Mouse (Mus musculus): ENCODE results near the gene Cd28.
"Not testable (repeated sequence)": the region's sequence is repeated elsewhere in the genome, so short reads cannot be mapped to it uniquely, and the experiment has no call there.

Gene Cd28

GRCm38 (mm10) chr1:60803128-60803824 is 86.7 kb downstream of the Cd28 start:
- DNase-seq, result no peak

- no peak for DNase-seq
These were observed 87.5 kb downstream of the Cd28 start for GRCm38 (mm10) chr1:60803825-60804696.

- DNase-seq, result no peak
These were observed 88.6 kb downstream of the Cd28 start for GRCm38 (mm10) chr1:60805178-60805577.

- no peak for DNase-seq
These were observed 91.1 kb downstream of the Cd28 start for GRCm38 (mm10) chr1:60807748-60808147.

- no peak for DNase-seq
These were observed 91.9 kb downstream of the Cd28 start for GRCm38 (mm10) chr1:60808466-60808865.

- no peak for DNase-seq
These were observed 92.6 kb downstream of the Cd28 start for GRCm38 (mm10) chr1:60809166-60809565.

- DNase-seq, result no peak
These were observed 94.2 kb downstream of the Cd28 start for GRCm38 (mm10) chr1:60810821-60811220.

GRCm38 (mm10) chr1:60811998-60812397 is 95.4 kb downstream of the Cd28 start:
- DNase-seq, result no peak

- no peak for DNase-seq
These were observed 96.8 kb downstream of the Cd28 start for GRCm38 (mm10) chr1:60813411-60813810.

GRCm38 (mm10) chr1:60815912-60816311 is 99.3 kb downstream of the Cd28 start:
- no peak for DNase-seq

GRCm38 (mm10) chr1:60818491-60818890 is 101.9 kb downstream of the Cd28 start:
- not testable (repeated sequence) for DNase-seq

GRCm38 (mm10) chr1:60819993-60820392 is 103.4 kb downstream of the Cd28 start:
- no peak for DNase-seq

GRCm38 (mm10) chr1:60820981-60821380 is 104.4 kb downstream of the Cd28 start:
- DNase-seq, result no peak

GRCm38 (mm10) chr1:60821590-60821989 is 105.0 kb downstream of the Cd28 start:
- DNase-seq, result no peak
